Mouse (Mus musculus) hindbrain, embryonic 13.5 days (tissue): Measurements from ENCODE around the gene Lrrc49. TPM values are rescaled to one million over a fixed set of nuclear protein-coding genes. Genes with fewer than 3 reads are reported as not detected.
A peak's percentile ranks its signal among the peaks of the same experiment; 100 is the strongest.

Source experiments
- ATAC-seq: fragments of 200-750 bp; cut with Nextera tagmentation; 2 replicates; pipeline ENCODE4 v1.8.0; 2017; ENCODE audit warnings: moderate TSS enrichment; ENCODE audit not compliant: low FRiP score
- H3K27ac ChIP-seq: fragments of 300-500 bp; sonication (generic); 2 replicates; pipeline ENCODE4 v1.5.1; 2015; ENCODE audit warnings: inconsistent platforms, mild to moderate bottlenecking, moderate library complexity
- H3K27me3 ChIP-seq: fragments of 300-500 bp; sonication (generic); 2 replicates; pipeline ENCODE4 v1.6.1; 2015; ENCODE audit warnings: mild to moderate bottlenecking, inconsistent platforms
- H3K36me3 ChIP-seq: fragments of 300-500 bp; sonication (generic); 2 replicates; pipeline ENCODE4 v1.6.1; 2015; ENCODE audit warnings: mild to moderate bottlenecking, inconsistent platforms
- H3K4me1 ChIP-seq: fragments of 300-500 bp; sonication (generic); replicated peaks from 2 replicates; pipeline ENCODE4 v1.6.1; 2015; ENCODE audit warnings: inconsistent platforms
- H3K4me2 ChIP-seq: fragments of 300-500 bp; sonication (generic); 2 replicates; pipeline ENCODE4 v1.6.1; 2015; ENCODE audit warnings: inconsistent platforms, mild to moderate bottlenecking, moderate library complexity
- H3K4me3 ChIP-seq: fragments of 300-500 bp; sonication (generic); 2 replicates; pipeline ENCODE4 v1.5.1; 2015; ENCODE audit warnings: mild to moderate bottlenecking, inconsistent platforms
- H3K9ac ChIP-seq: fragments of 300-500 bp; sonication (generic); 2 replicates; pipeline ENCODE4 v1.6.1; 2015; ENCODE audit warnings: mild to moderate bottlenecking, inconsistent platforms
- H3K9me3 ChIP-seq: fragments of 300-500 bp; sonication (generic); 2 replicates; pipeline ENCODE4 v1.6.1; 2016; ENCODE audit warnings: inconsistent platforms
- WGBS: fragments of 180-500 bp; shearing (Covaris S2); methylation state at CpG from one replicate; pipeline ENCODE4 v1.1.7; 2015; 5-methylcytosine and 5-hydroxymethylcytosine counted together
- polyA plus RNA-seq: library from polyadenylated mRNA; unstranded; fragments of >200 nt; fragmentation: Nextera tagmentation; extraction: Ambion mirVana; gene quantifications from 2 replicates; pipeline ENCODE4 v1.2.1, GENCODE M21; 2015

The Lrrc49 gene
- polyA plus RNA-seq, 1 experiment from 2014 or later: 70.0 TPM

GRCm38 (mm10) chr9:60708606-60709005, 20.6 kb upstream of the Lrrc49 start:
- WGBS: 82% methylated on average over 5 of the region's 5 CpGs
- H3K9ac ChIP-seq: no peak overlapping the region
- H3K27ac ChIP-seq: no peak overlapping the region
- peaks cover 12% of the 10 kb centered on the region for H3K4me1 ChIP-seq
- 0 out of 2 replicates have a peak, but pooled peaks cover 3% of the 10 kb centered on the region for H3K27me3 ChIP-seq
- H3K9me3 ChIP-seq: no peaks in the 10 kb centered on the region
- ATAC-seq: no peak
- no peaks in the 10 kb centered on the region for H3K36me3 ChIP-seq
- H3K4me2 ChIP-seq: no peak overlapping the region
- no peak overlapping the region for H3K4me3 ChIP-seq

- ATAC-seq: no peak
- Histone ChIP-seq H3K9me3 (no peaks in the 10 kb centered on the region), H3K4me2 (no peak overlapping the region), H3K27me3 (0 out of 2 replicates have a peak, but pooled peaks cover 3% of the 10 kb centered on the region), H3K4me1 (peaks cover 6% of the 10 kb centered on the region), H3K36me3 (no peaks in the 10 kb centered on the region), H3K27ac (no peak overlapping the region), H3K4me3 (no peak overlapping the region), H3K9ac (no peak overlapping the region)
- WGBS: 100% methylated on average over 2 of the region's 2 CpGs
Measured at GRCm38 (mm10) chr9:60707594-60707993, 19.6 kb upstream of the Lrrc49 start.

- no peak overlapping the region for H3K4me3 ChIP-seq
- H3K36me3 ChIP-seq: no peaks in the 10 kb centered on the region
- no peak overlapping the region for H3K9ac ChIP-seq
- 43% methylated on average over 18 of the region's 18 CpGs for WGBS
- peaks cover 6% of the 10 kb centered on the region for H3K4me1 ChIP-seq
- no peaks in the 10 kb centered on the region for H3K27me3 ChIP-seq
- no peaks in the 10 kb centered on the region for H3K9me3 ChIP-seq
- no peak overlapping the region for H3K27ac ChIP-seq
- no peak for ATAC-seq
- 0 out of 2 replicates have a peak overlapping the region, but pooled peaks have one; percentile 3 for H3K4me2 ChIP-seq
Measured at GRCm38 (mm10) chr9:60699581-60700231, 11.7 kb upstream of the Lrrc49 start.

GRCm38 (mm10) chr9:60696271-60696985, 8.5 kb upstream of the Lrrc49 start:
- Histone ChIP-seq H3K4me1 (peaks cover 6% of the 10 kb centered on the region), H3K27ac (no peak overlapping the region), H3K9me3 (no peaks in the 10 kb centered on the region), H3K4me2 (no peak overlapping the region), H3K36me3 (no peaks in the 10 kb centered on the region), H3K4me3 (no peak overlapping the region), H3K9ac (no peak overlapping the region), H3K27me3 (0 out of 2 replicates have a peak, but pooled peaks cover 5% of the 10 kb centered on the region)
- 74% methylated on average over 6 of the region's 6 CpGs for WGBS
- no peak for ATAC-seq

GRCm38 (mm10) chr9:60693986-60694385, 6.0 kb upstream of the Lrrc49 start:
- no peaks in the 10 kb centered on the region for H3K9me3 ChIP-seq
- H3K27ac ChIP-seq: no peak overlapping the region
- H3K4me1 ChIP-seq: no peaks in the 10 kb centered on the region
- H3K27me3 ChIP-seq: 0 out of 2 replicates have a peak, but pooled peaks cover 5% of the 10 kb centered on the region
- ATAC-seq: no peak
- no peaks in the 10 kb centered on the region for H3K36me3 ChIP-seq
- no peak overlapping the region for H3K4me3 ChIP-seq
- no peak overlapping the region for H3K9ac ChIP-seq
- no peak overlapping the region for H3K4me2 ChIP-seq
- WGBS: 56% methylated on average over 2 of the region's 2 CpGs

GRCm38 (mm10) chr9:60692624-60693023, 4.7 kb upstream of the Lrrc49 start:
- H3K4me3 ChIP-seq: no peak overlapping the region
- peaks cover 6% of the 10 kb centered on the region; the same call in 1 of the 2 replicates for H3K4me1 ChIP-seq
- no peaks in the 10 kb centered on the region for H3K9me3 ChIP-seq
- no peak overlapping the region for H3K9ac ChIP-seq
- no peak overlapping the region for H3K27ac ChIP-seq
- H3K36me3 ChIP-seq: no peaks in the 10 kb centered on the region
- no peak overlapping the region for H3K4me2 ChIP-seq
- 79% methylated on average over 4 of the region's 4 CpGs for WGBS
- ATAC-seq: no peak
- 0 out of 2 replicates have a peak, but pooled peaks cover 5% of the 10 kb centered on the region for H3K27me3 ChIP-seq

- no peaks in the 10 kb centered on the region for H3K27me3 ChIP-seq
- H3K9ac ChIP-seq: peak overlapping the region; percentile 78
- no peaks in the 10 kb centered on the region for H3K9me3 ChIP-seq
- 0% methylated on average over 7 of the region's 7 CpGs for WGBS
- peaks cover 28% of the 10 kb centered on the region for H3K4me1 ChIP-seq
- H3K27ac ChIP-seq: peak overlapping the region; percentile 99
- peak overlapping the region; percentile 63 for H3K4me2 ChIP-seq
- H3K4me3 ChIP-seq: peak overlapping the region; percentile 62
- ATAC-seq: peak; percentile 76
- H3K36me3 ChIP-seq: peaks cover 22% of the 10 kb centered on the region
Measured at GRCm38 (mm10) chr9:60687415-60687814, 543 bp downstream of the Lrrc49 start.

GRCm38 (mm10) chr9:60682753-60683152, 5.2 kb downstream of the Lrrc49 start:
- no peak overlapping the region for H3K9ac ChIP-seq
- peaks cover 66% of the 10 kb centered on the region for H3K36me3 ChIP-seq
- 98% methylated on average over 4 of the region's 4 CpGs for WGBS
- H3K4me2 ChIP-seq: no peak overlapping the region
- H3K27ac ChIP-seq: no peak overlapping the region
- no peaks in the 10 kb centered on the region for H3K9me3 ChIP-seq
- H3K4me3 ChIP-seq: no peak overlapping the region
- H3K27me3 ChIP-seq: no peaks in the 10 kb centered on the region
- ATAC-seq: no peak
- H3K4me1 ChIP-seq: peaks cover 22% of the 10 kb centered on the region

- H3K9ac ChIP-seq: no peak overlapping the region
- no peak overlapping the region for H3K4me2 ChIP-seq
- H3K9me3 ChIP-seq: no peaks in the 10 kb centered on the region
- H3K27me3 ChIP-seq: no peaks in the 10 kb centered on the region
- WGBS: 82% methylated on average over 3 of the region's 3 CpGs
- no peak overlapping the region for H3K27ac ChIP-seq
- H3K4me1 ChIP-seq: peaks cover 17% of the 10 kb centered on the region
- ATAC-seq: no peak
- H3K4me3 ChIP-seq: no peak overlapping the region
- peaks cover 83% of the 10 kb centered on the region for H3K36me3 ChIP-seq
Measured at GRCm38 (mm10) chr9:60681005-60681404, 7.0 kb downstream of the Lrrc49 start.

GRCm38 (mm10) chr9:60678913-60679312, 9.0 kb downstream of the Lrrc49 start:
- H3K36me3 ChIP-seq: peaks cover 86% of the 10 kb centered on the region
- no peak overlapping the region for H3K9ac ChIP-seq
- no peaks in the 10 kb centered on the region for H3K9me3 ChIP-seq
- 86% methylated on average over 5 of the region's 5 CpGs for WGBS
- ATAC-seq: no peak
- no peaks in the 10 kb centered on the region for H3K27me3 ChIP-seq
- H3K4me1 ChIP-seq: peaks cover 4% of the 10 kb centered on the region; the same call in 1 of the 2 replicates
- H3K4me3 ChIP-seq: no peak overlapping the region
- H3K27ac ChIP-seq: no peak overlapping the region
- H3K4me2 ChIP-seq: no peak overlapping the region

- ATAC-seq: no peak
- H3K9me3 ChIP-seq: no peaks in the 10 kb centered on the region
- H3K4me2 ChIP-seq: no peak overlapping the region
- H3K27me3 ChIP-seq: no peaks in the 10 kb centered on the region
- peaks cover 81% of the 10 kb centered on the region for H3K36me3 ChIP-seq
- H3K4me3 ChIP-seq: no peak overlapping the region
- no peaks in the 10 kb centered on the region; the same call in 1 of the 2 replicates for H3K4me1 ChIP-seq
- H3K27ac ChIP-seq: no peak overlapping the region
- no peak overlapping the region for H3K9ac ChIP-seq
- 95% methylated on average over 4 of the region's 4 CpGs for WGBS
Measured at GRCm38 (mm10) chr9:60676429-60676828, 11.5 kb downstream of the Lrrc49 start.

GRCm38 (mm10) chr9:60674780-60675179, 13.2 kb downstream of the Lrrc49 start:
- no peak for ATAC-seq
- Histone ChIP-seq H3K4me2 (no peak overlapping the region), H3K4me3 (no peak overlapping the region), H3K4me1 (no peaks in the 10 kb centered on the region; the same call in 1 of the 2 replicates), H3K27ac (no peak overlapping the region), H3K36me3 (peaks cover 83% of the 10 kb centered on the region), H3K27me3 (no peaks in the 10 kb centered on the region), H3K9me3 (no peaks in the 10 kb centered on the region), H3K9ac (no peak overlapping the region)
